Mouse (Mus musculus) limb, embryonic 10.5 days (tissue): ENCODE measurements at regions not wholly inside any gene's neighbourhood (a gene's known extent, or its start where the extent isn't known, plus 50 kb on each side); places are given as distances from the start of the nearest gene placed in this dataset.

Experiments
- DNase-seq: peaks from one replicate; pipeline ENCODE4 v3.0.0-alpha.2; 2017; ENCODE audit warnings: low spot score
- H3K27ac ChIP-seq: fragments of 300-500 bp; sonication (generic); 2 replicates; pipeline ENCODE4 v1.5.1; 2016; ENCODE audit warnings: mild to moderate bottlenecking
- H3K27me3 ChIP-seq: fragments of 300-500 bp; sonication (generic); 2 replicates; pipeline ENCODE4 v1.6.1; 2016; ENCODE audit warnings: low read depth, mild to moderate bottlenecking; ENCODE audit not compliant: poor library complexity, severe bottlenecking
- H3K36me3 ChIP-seq: fragments of 300-500 bp; sonication (generic); 2 replicates; pipeline ENCODE4 v1.6.1; 2016; ENCODE audit warnings: mild to moderate bottlenecking, moderate library complexity
- H3K4me1 ChIP-seq: fragments of 300-500 bp; sonication (generic); 2 replicates; pipeline ENCODE4 v1.6.1; 2016
- H3K4me3 ChIP-seq: fragments of 300-500 bp; sonication (generic); 2 replicates; pipeline ENCODE4 v1.5.1; 2016; ENCODE audit warnings: mild to moderate bottlenecking, moderate library complexity
- H3K9me3 ChIP-seq: fragments of 300-500 bp; sonication (generic); replicated peaks from 2 replicates; pipeline ENCODE4 v1.6.1; 2016; ENCODE audit warnings: mild to moderate bottlenecking
- WGBS: fragments of 180-500 bp; shearing (Covaris S2); methylation state at CpG from one replicate; pipeline ENCODE4 v1.1.7; 2016; 5-methylcytosine and 5-hydroxymethylcytosine counted together

DNA sequence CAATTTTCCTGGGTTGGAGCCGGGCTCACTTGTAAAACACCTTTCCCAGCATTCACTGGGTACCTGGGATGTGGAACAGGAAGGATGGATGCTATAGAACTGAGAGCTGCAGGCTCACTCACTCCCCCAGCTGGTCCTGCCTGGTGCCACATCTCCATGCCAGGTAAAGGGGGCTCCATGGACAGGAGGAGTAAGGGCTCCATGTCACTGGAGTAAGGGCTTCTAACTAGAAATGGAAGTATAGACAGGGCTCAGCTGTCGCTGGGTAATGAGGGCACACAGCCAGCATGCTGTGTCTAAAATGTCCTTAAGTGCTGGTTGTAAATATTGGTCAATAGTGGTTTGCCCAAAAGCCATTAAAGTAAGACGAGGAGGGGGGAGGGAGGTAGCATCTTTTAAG is 99.4 kb upstream of the Gpr12 start:
- DNase-seq, result no peak
- Histone ChIP-seq H3K27me3 (peaks cover 47% of the 10 kb centered on the region; the same call in 1 of the 2 replicates), H3K4me1 (peaks cover 12% of the 10 kb centered on the region), H3K36me3 (no peaks in the 10 kb centered on the region), H3K4me3 (no peak overlapping the region), H3K27ac (no peak overlapping the region), H3K9me3 (no peaks in the 10 kb centered on the region)
- 48% methylated on average over 3 of the region's 3 CpGs for WGBS

- no peak overlapping the region for H3K27ac ChIP-seq
- no peaks in the 10 kb centered on the region for H3K9me3 ChIP-seq
- no peaks in the 10 kb centered on the region for H3K36me3 ChIP-seq
- H3K27me3 ChIP-seq, result peaks cover 50% of the 10 kb centered on the region; the same call in 1 of the 2 replicates
- 49% methylated on average over 8 of the region's 8 CpGs for WGBS
- no peak overlapping the region for H3K4me3 ChIP-seq
- peaks cover 19% of the 10 kb centered on the region for H3K4me1 ChIP-seq
- no peak for DNase-seq
Observed at GRCm38 (mm10) chr5:146683554-146683953, 98.5 kb upstream of the Gpr12 start.

DNA sequence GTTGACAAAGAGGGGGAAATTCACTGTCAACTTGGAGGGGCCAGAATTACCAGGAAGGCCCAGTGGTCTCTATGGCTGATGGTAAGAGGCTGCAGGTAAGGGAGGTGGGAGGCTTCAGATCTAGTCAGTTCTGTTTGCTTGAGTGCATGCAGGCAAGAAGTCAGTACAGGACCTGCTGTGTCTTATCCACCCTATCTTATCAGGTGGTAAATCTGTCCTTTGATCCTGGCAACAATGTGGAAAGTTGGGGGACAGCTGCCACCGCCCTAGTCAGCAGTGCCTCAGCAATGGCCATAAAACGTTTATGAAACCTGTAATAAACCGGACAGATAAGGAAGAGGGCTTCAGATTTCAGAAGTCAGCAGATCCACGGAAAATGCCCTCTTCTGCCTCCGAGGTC is 97.9 kb upstream of the Gpr12 start:
- Histone ChIP-seq H3K4me3 (no peak overlapping the region), H3K27ac (no peak overlapping the region), H3K4me1 (peaks cover 21% of the 10 kb centered on the region), H3K36me3 (no peaks in the 10 kb centered on the region), H3K27me3 (peaks cover 52% of the 10 kb centered on the region; the same call in 1 of the 2 replicates), H3K9me3 (no peaks in the 10 kb centered on the region)
- WGBS, result 16% methylated on average over 5 of the region's 5 CpGs
- DNase-seq, result no peak

- no peaks in the 10 kb centered on the region for H3K36me3 ChIP-seq
- peaks cover 21% of the 10 kb centered on the region for H3K4me1 ChIP-seq
- peaks cover 44% of the 10 kb centered on the region; the same call in 1 of the 2 replicates for H3K27me3 ChIP-seq
- no peak for DNase-seq
- no peak overlapping the region for H3K27ac ChIP-seq
- H3K9me3 ChIP-seq, result no peaks in the 10 kb centered on the region
- H3K4me3 ChIP-seq, result no peak overlapping the region
- 81% methylated on average over 9 of the region's 9 CpGs for WGBS
Observed at GRCm38 (mm10) chr5:146681512-146681911, 96.5 kb upstream of the Gpr12 start.

- no peaks in the 10 kb centered on the region for H3K36me3 ChIP-seq
- peaks cover 21% of the 10 kb centered on the region for H3K4me1 ChIP-seq
- DNase-seq, result no peak
- no peak overlapping the region for H3K27ac ChIP-seq
- no peaks in the 10 kb centered on the region for H3K9me3 ChIP-seq
- no peak overlapping the region for H3K4me3 ChIP-seq
- 58% methylated on average over 6 of the region's 6 CpGs for WGBS
- H3K27me3 ChIP-seq, result peaks cover 38% of the 10 kb centered on the region; the same call in 1 of the 2 replicates
Observed at GRCm38 (mm10) chr5:146679198-146679681, 94.2 kb upstream of the Gpr12 start.

- Histone ChIP-seq H3K27me3 (peaks cover 35% of the 10 kb centered on the region; the same call in 1 of the 2 replicates), H3K4me1 (peaks cover 21% of the 10 kb centered on the region), H3K9me3 (no peaks in the 10 kb centered on the region), H3K27ac (no peak overlapping the region), H3K4me3 (no peak overlapping the region), H3K36me3 (no peaks in the 10 kb centered on the region)
- DNase-seq, result no peak
- 70% methylated on average over 10 of the region's 10 CpGs for WGBS
Observed at GRCm38 (mm10) chr5:146678775-146679170, 93.7 kb upstream of the Gpr12 start.

DNA sequence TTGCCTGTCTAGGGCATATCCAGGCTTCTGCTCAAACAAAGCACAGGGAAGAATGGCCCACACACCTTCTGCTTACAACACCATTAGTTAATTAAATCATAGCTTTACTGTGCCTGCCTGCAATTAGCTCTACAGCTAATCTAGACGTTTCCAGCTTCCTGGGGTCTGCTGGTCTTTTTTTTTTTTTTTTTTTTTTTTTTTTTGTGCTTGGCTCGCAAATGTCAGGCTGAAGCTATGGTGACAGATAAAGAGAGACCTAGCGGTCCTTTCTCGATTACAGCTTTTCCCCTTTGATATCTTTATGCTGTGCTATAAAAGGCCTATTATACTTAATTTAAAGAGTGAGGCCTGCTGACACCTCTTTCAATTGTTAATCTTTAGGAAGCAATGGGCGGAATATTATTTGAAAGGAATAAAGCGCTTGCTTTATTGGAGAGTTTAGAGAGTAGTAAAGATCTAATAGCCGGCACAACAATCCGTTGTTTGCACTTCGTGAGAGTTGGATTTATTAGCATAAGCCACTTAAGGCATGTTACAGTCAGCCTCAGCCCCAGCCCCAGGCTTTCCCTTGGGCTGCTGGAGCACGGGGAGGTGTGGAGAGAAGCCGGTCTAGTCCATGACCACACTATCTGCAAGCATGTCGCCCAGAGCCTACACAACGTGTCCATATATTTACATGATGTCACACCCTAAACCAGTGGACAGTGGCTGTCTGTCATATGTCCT is 93.2 kb upstream of the Gpr12 start:
- Histone ChIP-seq H3K27me3 (peaks cover 29% of the 10 kb centered on the region; the same call in 1 of the 2 replicates), H3K36me3 (no peaks in the 10 kb centered on the region), H3K9me3 (no peaks in the 10 kb centered on the region), H3K4me3 (no peak overlapping the region), H3K27ac (no peak overlapping the region), H3K4me1 (peaks cover 16% of the 10 kb centered on the region)
- DNase-seq, result no peak
- 62% methylated on average over 13 of the region's 13 CpGs for WGBS

GRCm38 (mm10) chr5:146677151-146677515 is 92.1 kb upstream of the Gpr12 start:
- Histone ChIP-seq H3K4me1 (peaks cover 12% of the 10 kb centered on the region; the same call in 1 of the 2 replicates), H3K27ac (no peak overlapping the region), H3K9me3 (no peaks in the 10 kb centered on the region), H3K36me3 (no peaks in the 10 kb centered on the region), H3K4me3 (no peak overlapping the region), H3K27me3 (peaks cover 28% of the 10 kb centered on the region; the same call in 1 of the 2 replicates)
- no peak for DNase-seq
- WGBS, result 85% methylated on average over 8 of the region's 8 CpGs

- Histone ChIP-seq H3K4me3 (no peak overlapping the region), H3K4me1 (peaks cover 12% of the 10 kb centered on the region; the same call in 1 of the 2 replicates), H3K9me3 (no peaks in the 10 kb centered on the region), H3K36me3 (no peaks in the 10 kb centered on the region), H3K27me3 (peaks cover 23% of the 10 kb centered on the region; the same call in 1 of the 2 replicates), H3K27ac (no peak overlapping the region)
- WGBS, result 87% methylated on average over 12 of the region's 12 CpGs
- no peak for DNase-seq
Observed at GRCm38 (mm10) chr5:146676470-146677150, 91.6 kb upstream of the Gpr12 start.

- H3K27ac ChIP-seq, result no peak overlapping the region
- H3K4me3 ChIP-seq, result no peak overlapping the region
- DNase-seq, result no peak
- H3K27me3 ChIP-seq, result peaks cover 19% of the 10 kb centered on the region; the same call in 1 of the 2 replicates
- H3K36me3 ChIP-seq, result no peaks in the 10 kb centered on the region
- 93% methylated on average over 4 of the region's 4 CpGs for WGBS
- peaks cover 12% of the 10 kb centered on the region; the same call in 1 of the 2 replicates for H3K4me1 ChIP-seq
- no peaks in the 10 kb centered on the region for H3K9me3 ChIP-seq
Observed at GRCm38 (mm10) chr5:146675887-146676277, 90.8 kb upstream of the Gpr12 start.

GRCm38 (mm10) chr5:146675006-146675886 is 90.2 kb upstream of the Gpr12 start:
- Histone ChIP-seq H3K4me1 (peaks cover 9% of the 10 kb centered on the region; the same call in 1 of the 2 replicates), H3K27me3 (peaks cover 19% of the 10 kb centered on the region; the same call in 1 of the 2 replicates), H3K27ac (no peak overlapping the region), H3K36me3 (no peaks in the 10 kb centered on the region), H3K4me3 (no peak overlapping the region), H3K9me3 (no peaks in the 10 kb centered on the region)
- WGBS, result 28% methylated on average over 19 of the region's 19 CpGs
- peak; percentile 78 for DNase-seq

DNA sequence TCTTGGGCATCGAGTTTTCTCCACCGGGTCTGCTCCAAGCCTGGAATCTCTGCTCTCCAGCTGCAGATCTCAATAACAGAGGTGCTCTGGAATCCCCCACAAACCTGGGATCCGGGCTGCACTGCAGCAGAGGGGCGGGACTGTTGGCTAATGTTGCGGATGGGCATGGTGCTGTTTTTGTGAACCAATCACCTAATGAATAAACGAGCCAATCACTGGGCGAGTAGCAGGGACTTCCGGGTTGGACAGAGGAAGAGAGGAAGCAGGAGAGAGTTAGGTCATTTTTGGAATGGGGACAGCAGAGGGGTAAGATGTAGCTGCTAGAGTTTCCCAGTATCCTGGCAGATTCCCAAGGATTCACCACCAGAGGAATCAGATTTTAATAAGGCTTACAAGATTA is 76.7 kb upstream of the Gpr12 start:
- H3K27ac ChIP-seq, result no peak overlapping the region
- 75% methylated on average over 8 of the region's 8 CpGs for WGBS
- DNase-seq, result no peak
- 0 out of 2 replicates have a peak, but pooled peaks cover 5% of the 10 kb centered on the region for H3K27me3 ChIP-seq
- no peaks in the 10 kb centered on the region for H3K9me3 ChIP-seq
- no peaks in the 10 kb centered on the region for H3K4me1 ChIP-seq
- H3K4me3 ChIP-seq, result no peak overlapping the region
- H3K36me3 ChIP-seq, result no peaks in the 10 kb centered on the region
